Mouse (Mus musculus): Measurements from ENCODE around the gene Gm9507. TPM values are rescaled to one million over a fixed set of nuclear protein-coding genes. Genes with fewer than 3 reads are reported as not detected.
"Not testable (repeated sequence)": the region's sequence is repeated elsewhere in the genome, so short reads cannot be mapped to it uniquely, and the experiment has no call there.

Gm9507 gene
- total RNA-seq, 2 experiments from 2014 or later = not detected

DNA sequence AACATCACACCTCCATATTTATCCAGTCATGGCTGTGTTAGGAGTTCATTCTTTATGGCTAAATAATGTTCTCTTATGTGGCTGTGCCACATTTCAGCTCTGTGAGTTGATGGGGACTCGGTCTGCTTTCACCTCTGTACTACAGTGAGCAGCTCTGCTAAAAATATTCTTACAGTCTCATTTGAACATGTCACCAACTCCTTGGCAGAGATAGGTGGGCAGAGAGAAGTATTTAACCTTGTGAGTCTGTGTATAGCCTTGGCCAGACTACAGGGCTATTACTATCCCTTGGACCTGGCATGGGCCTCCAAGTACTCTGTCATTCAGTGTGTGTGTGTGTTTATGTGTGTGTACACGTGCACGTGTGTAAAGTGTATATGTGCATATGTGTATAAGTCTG is 39.5 kb downstream of the Gm9507 start:
- DNase-seq (ENCODE audit: low spot score in 2 of 2) = not testable (repeated sequence)

DNA sequence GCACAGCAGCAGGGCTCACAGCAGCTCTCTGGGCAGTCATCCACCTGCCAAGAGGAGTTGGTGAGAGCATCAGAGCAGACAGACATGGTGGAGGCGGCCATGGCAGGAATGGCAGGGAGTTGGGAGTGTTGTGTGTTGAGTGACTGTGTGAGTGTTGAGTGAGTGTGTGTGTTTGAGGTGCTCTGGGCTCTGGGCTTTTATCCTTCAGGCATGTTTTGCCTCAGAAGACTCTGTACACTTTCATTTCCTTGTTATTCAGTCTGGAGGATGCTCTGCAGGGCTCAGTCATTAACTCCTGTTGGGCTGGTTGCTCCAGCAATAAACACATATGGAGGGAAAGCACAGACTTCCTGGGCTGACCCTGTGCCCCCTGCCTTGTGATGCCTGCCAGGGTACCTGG is 40.4 kb downstream of the Gm9507 start, which contains the start of gene Gm3238:
Gene Gm3238, minus strand, starts transcription at position 101 of the 400 bp plus-strand sequence.
- DNase-seq (ENCODE audit: low spot score in 2 of 2) = not testable (repeated sequence)

GRCm38 (mm10) chr10:77769727-77770126 is 41.9 kb downstream of the Gm9507 start:
- DNase-seq (ENCODE audit: low spot score in 2 of 2) = no peak

Other genes starting within 250 kb of the Gm9507 start
- gene Pttg1ip, start 230.1 kb downstream of the Gm9507 start, total RNA-seq (2021) = 10 to 100 TPM; 77.4 to 79.9 TPM
- 100 to 1,000 TPM; 116 to 134 TPM for gene Sumo3, start 205.7 kb downstream of the Gm9507 start, total RNA-seq (2021)
- 10 to 100 TPM; 12.6 to 19.9 TPM for gene Gm49325, start 205.6 kb downstream of the Gm9507 start, total RNA-seq (2021)
- 10 to 100 TPM; 63.9 to 69.0 TPM for gene Ube2g2, start 189.6 kb downstream of the Gm9507 start, total RNA-seq (2021)
- gene Tspear, start 125.3 kb downstream of the Gm9507 start, total RNA-seq (2021) = under 1 TPM in 1 of 2 experiments, not detected in 1; 0.14 TPM
- gene Gm19402, start 121.1 kb downstream of the Gm9507 start, total RNA-seq (2021) = not detected
- not detected for gene Gm9508, start 114.6 kb downstream of the Gm9507 start, total RNA-seq (2021)
- not detected for gene Gm10272, start 105.2 kb downstream of the Gm9507 start, total RNA-seq (2021)
- not detected for gene Gm10024, start 100.4 kb downstream of the Gm9507 start, total RNA-seq (2021)
- not detected for gene Gm10142, start 96.0 kb downstream of the Gm9507 start, total RNA-seq (2021)
- gene Krtap12-1, start 91.2 kb downstream of the Gm9507 start, total RNA-seq (2021) = not detected
- gene Gm10100, start 85.4 kb downstream of the Gm9507 start, total RNA-seq (2021) = not detected
- gene Gm18596, start 69.2 kb downstream of the Gm9507 start, total RNA-seq (2021) = not detected
- gene Gm9736, start 60.5 kb downstream of the Gm9507 start, total RNA-seq (2021) = not detected
- not detected for gene Gm3233, start 52.2 kb downstream of the Gm9507 start, total RNA-seq (2021)
- gene Gm3238, start 40.5 kb downstream of the Gm9507 start, total RNA-seq (2021) = not detected
- gene Gm7138, start 34.9 kb downstream of the Gm9507 start, total RNA-seq (2021) = not detected
- not detected for gene Gm3250, start 29.3 kb downstream of the Gm9507 start, total RNA-seq (2021)
- gene Gm7137, start 23.6 kb downstream of the Gm9507 start, total RNA-seq (2021) = not detected
- gene Gm9639, start 16.8 kb downstream of the Gm9507 start, total RNA-seq (2021) = not detected
- gene Gm19668, start 12.7 kb downstream of the Gm9507 start, total RNA-seq (2021) = not detected
- not detected for gene Gm2696, start 2.8 kb upstream of the Gm9507 start, total RNA-seq (2021)
- gene Krtap10-4, start 15.3 kb upstream of the Gm9507 start, total RNA-seq (2021) = not detected
- gene Krtap10-10, start 24.1 kb upstream of the Gm9507 start, total RNA-seq (2021) = not detected
- not detected for gene Gm36176, start 35.0 kb upstream of the Gm9507 start, total RNA-seq (2021)
- not detected for gene Gm10318, start 41.0 kb upstream of the Gm9507 start, total RNA-seq (2021)
- not detected for gene Gm3285, start 50.1 kb upstream of the Gm9507 start, total RNA-seq (2021)
- gene Lrrc3, start 90.7 kb upstream of the Gm9507 start, total RNA-seq (2021) = 10 to 100 TPM; 10.4 to 10.8 TPM
- gene Trpm2, start 158.7 kb upstream of the Gm9507 start, total RNA-seq (2021) = 10 to 100 TPM; 31.3 to 32.6 TPM
- gene 1810043G02Rik, start 166.7 kb upstream of the Gm9507 start, total RNA-seq (2021) = 10 to 100 TPM; 35.2 to 37.4 TPM
- 100 to 1,000 TPM; 155 to 164 TPM for gene Pfkl, start 198.2 kb upstream of the Gm9507 start, total RNA-seq (2021)
- gene Dnmt3l, start 230.1 kb upstream of the Gm9507 start, total RNA-seq (2021) = under 1 TPM; 0.39 to 0.57 TPM
- gene Aire, start 231.8 kb upstream of the Gm9507 start, total RNA-seq (2021) = under 1 TPM; 0.16 to 0.45 TPM